Mouse (Mus musculus): ENCODE data around the gene Elmod3. TPM values are rescaled to one million over a fixed set of nuclear protein-coding genes. Genes with fewer than 3 reads are reported as not detected.
A peak's percentile ranks its signal among the peaks of the same experiment; 100 is the strongest.
"Not testable (repeated sequence)": the region's sequence is repeated elsewhere in the genome, so short reads cannot be mapped to it uniquely, and the experiment has no call there.

The Elmod3 gene
- polyA plus RNA-seq, 1 experiment from 2014 or later = 16.5 TPM

GRCm38 (mm10) chr6:72538562-72539031, 59.6 kb downstream of the Elmod3 start:
- peak overlapping the region; percentile 38 for H3K27ac ChIP-seq
- H3K4me1 ChIP-seq = peaks cover 23% of the 10 kb centered on the region
- ATAC-seq (replicated peaks) = peak; percentile 98
- H3K4me2 ChIP-seq = peak overlapping the region; percentile 59
- peak overlapping the region; percentile 61 for H3K9ac ChIP-seq
- 3% methylated on average over 16 of the region's 16 CpGs for WGBS
- peak overlapping the region; percentile 43 for H3K4me3 ChIP-seq
- no peaks in the 10 kb centered on the region for H3K27me3 ChIP-seq (replicated peaks)
- H3K36me3 ChIP-seq (replicated peaks) = no peaks in the 10 kb centered on the region
- no peaks in the 10 kb centered on the region for H3K9me3 ChIP-seq

GRCm38 (mm10) chr6:72537998-72538500, 60.2 kb downstream of the Elmod3 start:
- H3K36me3 ChIP-seq (replicated peaks) = no peaks in the 10 kb centered on the region
- WGBS = 54% methylated on average over 10 of the region's 10 CpGs
- H3K27me3 ChIP-seq (replicated peaks) = no peaks in the 10 kb centered on the region
- no peaks in the 10 kb centered on the region for H3K9me3 ChIP-seq
- peak overlapping the region; percentile 61 for H3K9ac ChIP-seq
- H3K4me2 ChIP-seq = peak overlapping the region; percentile 59
- peak overlapping the region; percentile 43 for H3K4me3 ChIP-seq
- peak overlapping the region; percentile 38 for H3K27ac ChIP-seq
- H3K4me1 ChIP-seq = peaks cover 26% of the 10 kb centered on the region
- peak; percentile 5 for ATAC-seq (replicated peaks)

DNA sequence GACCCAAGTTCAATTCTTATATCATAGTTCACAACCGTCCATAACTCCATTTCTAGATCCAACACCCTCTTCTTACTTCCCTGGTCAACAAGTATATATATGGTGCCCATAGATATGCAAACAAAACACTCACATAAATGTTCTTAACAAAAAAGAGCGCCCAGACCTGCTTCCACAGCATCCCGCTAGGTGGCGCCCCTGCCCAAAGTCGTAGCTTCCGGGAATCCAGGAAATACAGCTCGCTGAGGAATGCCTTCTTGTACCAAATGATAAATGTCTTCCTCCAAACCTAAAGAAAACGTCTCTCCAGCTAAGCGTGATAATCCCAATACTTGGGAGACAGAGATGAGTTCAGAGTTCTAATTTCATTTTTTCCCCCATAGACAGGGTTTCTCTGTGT, 63.0 kb downstream of the Elmod3 start:
- peak overlapping the region; percentile 19; the same call in 1 of the 2 replicates for H3K4me3 ChIP-seq
- no peak overlapping the region for H3K9ac ChIP-seq
- H3K4me1 ChIP-seq = peaks cover 34% of the 10 kb centered on the region
- peak overlapping the region; percentile 43 for H3K4me2 ChIP-seq
- no peaks in the 10 kb centered on the region for H3K36me3 ChIP-seq (replicated peaks)
- H3K27me3 ChIP-seq (replicated peaks) = no peaks in the 10 kb centered on the region
- no peak for ATAC-seq (replicated peaks)
- no peaks in the 10 kb centered on the region for H3K9me3 ChIP-seq
- WGBS = 4% methylated on average over 9 of the region's 9 CpGs
- H3K27ac ChIP-seq = peak overlapping the region; percentile 60; the same call in 1 of the 2 replicates

- no peaks in the 10 kb centered on the region for H3K27me3 ChIP-seq (replicated peaks)
- 39% methylated on average over 9 of the region's 9 CpGs for WGBS
- H3K27ac ChIP-seq = 0 out of 2 replicates have a peak overlapping the region, but pooled peaks have one; percentile 61
- no peaks in the 10 kb centered on the region for H3K36me3 ChIP-seq (replicated peaks)
- H3K4me3 ChIP-seq = no peak overlapping the region
- ATAC-seq (replicated peaks) = peak; percentile 59
- H3K4me1 ChIP-seq = peaks cover 34% of the 10 kb centered on the region
- no peak overlapping the region for H3K9ac ChIP-seq
- no peak overlapping the region for H3K4me2 ChIP-seq
- H3K9me3 ChIP-seq = no peaks in the 10 kb centered on the region
These were observed 64.0 kb downstream of the Elmod3 start for GRCm38 (mm10) chr6:72534035-72534809.

- H3K4me3 ChIP-seq; H3K27me3 ChIP-seq (replicated peaks); H3K4me2 ChIP-seq; H3K9me3 ChIP-seq; H3K36me3 ChIP-seq (replicated peaks); H3K9ac ChIP-seq; H3K27ac ChIP-seq; ATAC-seq (replicated peaks): not testable (repeated sequence)
- peaks cover 29% of the 10 kb centered on the region for H3K4me1 ChIP-seq
- WGBS = 22% methylated on average over 1 of the region's 1 CpGs
These were observed 64.7 kb downstream of the Elmod3 start for GRCm38 (mm10) chr6:72533555-72533954.

- H3K4me2 ChIP-seq = no peak overlapping the region
- no peaks in the 10 kb centered on the region for H3K9me3 ChIP-seq
- peak overlapping the region; percentile 65 for H3K27ac ChIP-seq
- H3K9ac ChIP-seq = no peak overlapping the region
- H3K27me3 ChIP-seq (replicated peaks) = no peaks in the 10 kb centered on the region
- H3K4me3 ChIP-seq = no peak overlapping the region
- no peaks in the 10 kb centered on the region for H3K36me3 ChIP-seq (replicated peaks)
- no peak for ATAC-seq (replicated peaks)
- 69% methylated on average over 4 of the region's 4 CpGs for WGBS
- H3K4me1 ChIP-seq = peaks cover 23% of the 10 kb centered on the region
These were observed 65.6 kb downstream of the Elmod3 start for GRCm38 (mm10) chr6:72532580-72532979.

GRCm38 (mm10) chr6:72528410-72529151, 69.6 kb downstream of the Elmod3 start:
- H3K27ac ChIP-seq = no peak overlapping the region
- no peaks in the 10 kb centered on the region for H3K9me3 ChIP-seq
- H3K4me2 ChIP-seq = no peak overlapping the region
- no peak overlapping the region for H3K4me3 ChIP-seq
- peaks cover 11% of the 10 kb centered on the region for H3K4me1 ChIP-seq
- H3K36me3 ChIP-seq (replicated peaks) = no peaks in the 10 kb centered on the region
- WGBS = 79% methylated on average over 10 of the region's 10 CpGs
- ATAC-seq (replicated peaks) = no peak
- H3K9ac ChIP-seq = no peak overlapping the region
- H3K27me3 ChIP-seq (replicated peaks) = no peaks in the 10 kb centered on the region

DNA sequence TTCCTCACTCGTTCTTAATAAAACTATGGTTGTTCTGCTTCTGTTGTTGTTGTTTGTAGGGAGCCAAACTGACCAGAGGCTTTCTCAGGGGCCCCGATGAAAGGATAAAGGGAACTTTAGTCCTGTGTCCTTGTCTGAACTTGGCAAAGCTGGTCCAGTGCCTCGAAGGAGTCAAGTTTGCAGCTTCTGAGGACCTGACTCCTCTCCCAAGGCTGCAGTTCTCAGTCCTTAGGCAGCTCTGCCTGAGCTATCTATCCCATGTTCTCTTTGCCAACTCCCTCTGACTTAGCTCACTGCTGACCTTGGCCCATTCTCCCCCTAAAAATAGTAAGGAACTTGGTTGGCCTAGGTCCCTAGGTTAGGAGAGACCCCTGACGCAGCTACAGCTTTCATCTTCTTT, 71.1 kb downstream of the Elmod3 start:
- Histone ChIP-seq H3K9ac (no peak overlapping the region), H3K27ac (no peak overlapping the region), H3K36me3 (replicated peaks) (no peaks in the 10 kb centered on the region), H3K27me3 (replicated peaks) (no peaks in the 10 kb centered on the region), H3K4me1 (no peaks in the 10 kb centered on the region), H3K4me3 (no peak overlapping the region), H3K4me2 (no peak overlapping the region), H3K9me3 (no peaks in the 10 kb centered on the region)
- ATAC-seq (replicated peaks) = no peak
- 87% methylated on average over 4 of the region's 4 CpGs for WGBS

- Histone ChIP-seq H3K9ac (no peak overlapping the region), H3K4me3 (no peak overlapping the region), H3K36me3 (replicated peaks) (no peaks in the 10 kb centered on the region), H3K27ac (no peak overlapping the region), H3K4me1 (peaks cover 23% of the 10 kb centered on the region), H3K4me2 (no peak overlapping the region), H3K27me3 (replicated peaks) (no peaks in the 10 kb centered on the region), H3K9me3 (no peaks in the 10 kb centered on the region)
- ATAC-seq (replicated peaks) = no peak
- 75% methylated on average over 2 of the region's 2 CpGs for WGBS
These were observed 74.1 kb downstream of the Elmod3 start for GRCm38 (mm10) chr6:72524160-72524559.

- no peak overlapping the region for H3K27ac ChIP-seq
- H3K27me3 ChIP-seq (replicated peaks) = no peaks in the 10 kb centered on the region
- H3K9me3 ChIP-seq = no peaks in the 10 kb centered on the region
- no peak overlapping the region for H3K9ac ChIP-seq
- no peak overlapping the region for H3K4me2 ChIP-seq
- no peaks in the 10 kb centered on the region for H3K36me3 ChIP-seq (replicated peaks)
- no peak overlapping the region for H3K4me3 ChIP-seq
- H3K4me1 ChIP-seq = peaks cover 33% of the 10 kb centered on the region
- no peak for ATAC-seq (replicated peaks)
- WGBS = 66% methylated on average over 4 of the region's 4 CpGs
These were observed 75.0 kb downstream of the Elmod3 start for GRCm38 (mm10) chr6:72523222-72523621.

- 90% methylated on average over 5 of the region's 5 CpGs for WGBS
- no peaks in the 10 kb centered on the region for H3K36me3 ChIP-seq (replicated peaks)
- no peak overlapping the region for H3K4me3 ChIP-seq
- no peak for ATAC-seq (replicated peaks)
- H3K4me2 ChIP-seq = no peak overlapping the region
- H3K27me3 ChIP-seq (replicated peaks) = no peaks in the 10 kb centered on the region
- H3K9me3 ChIP-seq = no peaks in the 10 kb centered on the region
- no peak overlapping the region for H3K27ac ChIP-seq
- no peak overlapping the region for H3K9ac ChIP-seq
- H3K4me1 ChIP-seq = peaks cover 33% of the 10 kb centered on the region
These were observed 75.9 kb downstream of the Elmod3 start for GRCm38 (mm10) chr6:72522288-72522687.

DNA sequence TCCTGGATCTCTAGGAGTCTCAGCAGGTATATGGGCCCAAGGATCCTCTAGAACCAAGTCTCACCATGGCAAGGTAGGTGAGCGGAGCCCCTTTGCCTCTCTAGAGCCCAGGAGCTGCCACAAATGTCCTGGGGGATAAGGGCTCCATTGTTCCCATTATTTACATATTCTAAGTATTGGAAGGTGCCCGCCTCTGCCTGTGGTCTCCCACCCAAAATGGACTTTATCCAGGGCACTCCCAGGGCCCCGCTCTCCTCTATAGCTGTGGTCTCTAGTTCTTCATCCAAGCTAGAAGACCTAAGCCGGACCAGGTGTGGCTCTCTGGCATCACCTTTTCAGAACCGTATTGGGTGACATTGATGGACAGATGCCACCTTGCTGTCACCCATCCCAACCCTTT, 76.6 kb downstream of the Elmod3 start, which contains the start of gene Sh2d6:
TSS of gene Sh2d6 (minus strand) at position 101 of the 400 bp plus-strand sequence.
- Histone ChIP-seq H3K9me3 (no peaks in the 10 kb centered on the region), H3K4me3 (no peak within 1 kb of the TSS), H3K36me3 (replicated peaks) (no peaks in the 10 kb centered on the region), H3K9ac (no peak within 1 kb of the TSS), H3K27ac (peak within 1 kb of the TSS; percentile 98), H3K27me3 (replicated peaks) (no peaks in the 10 kb centered on the region), H3K4me1 (peaks cover 33% of the 10 kb centered on the region), H3K4me2 (no peak within 1 kb of the TSS)
- ATAC-seq (replicated peaks) = no peak
- 91% methylated on average over 5 of the region's 5 CpGs for WGBS
